Mouse (Mus musculus): ENCODE results near the gene Lsm4.

- TF ChIP-seq POLR2A (IDR thresholded peaks at IDR 0.05; ENCODE audit: low read depth, low read length) (no peak), NRF1 (IDR thresholded peaks at IDR 0.05; ENCODE audit: low read depth, low read length) (no peak), CTCF (conservative IDR thresholded peaks at IDR 0.05 in 1 of 2, IDR thresholded peaks at IDR 0.05 in 1 of 2; ENCODE audit: low read depth in 2 of 2, low read length in 2 of 2) (no peak), TCF12 (IDR thresholded peaks at IDR 0.05; ENCODE audit: low read depth, low read length) (no peak), EP300 (IDR thresholded peaks at IDR 0.05; ENCODE audit: low read length) (no peak), E2F4 (IDR thresholded peaks at IDR 0.05; ENCODE audit: insufficient replicate concordance, low read depth, low read length) (no peak)
Observed at GRCm38 (mm10) chr8:70708281-70708680, 35.2 kb downstream of the Lsm4 start.
